Mouse (Mus musculus) forebrain, embryonic 14.5 days (tissue): Measurements from ENCODE around the gene AC129217.1. TPM values are rescaled to one million over a fixed set of nuclear protein-coding genes. Genes with fewer than 3 reads are reported as not detected.

ENCODE experiments used
- ATAC-seq: fragments of 200-750 bp; cut with Nextera tagmentation; 2 replicates; pipeline ENCODE4 v1.8.0; 2017; ENCODE audit warnings: mild to moderate bottlenecking, moderate library complexity
- DNase-seq: peaks from one replicate; pipeline ENCODE4 v3.0.0-alpha.2; 2015; ENCODE audit warnings: low spot score
- H3K27ac ChIP-seq: fragments of 300-500 bp; sonication (generic); 2 replicates; pipeline ENCODE4 v1.5.1; 2014; ENCODE audit warnings: low read depth, mild to moderate bottlenecking, control low read depth, low read length, moderate library complexity
- H3K27me3 ChIP-seq: fragments of 300-500 bp; sonication (generic); replicated peaks from 2 replicates; pipeline ENCODE4 v1.6.1; 2014; ENCODE audit warnings: low read length, control low read depth, mixed read lengths; ENCODE audit not compliant: control insufficient read depth, insufficient read depth
- H3K36me3 ChIP-seq: fragments of 300-500 bp; sonication (generic); 2 replicates; pipeline ENCODE4 v1.6.1; 2014; ENCODE audit warnings: low read length, control low read depth; ENCODE audit not compliant: control insufficient read depth, insufficient read depth
- H3K4me1 ChIP-seq: fragments of 300-500 bp; sonication (generic); 2 replicates; pipeline ENCODE4 v1.6.1; 2014; ENCODE audit warnings: antibody characterized with exemption, low read length, control low read depth; ENCODE audit not compliant: control insufficient read depth, insufficient read depth
- H3K4me2 ChIP-seq: fragments of 300-500 bp; sonication (generic); 2 replicates; pipeline ENCODE4 v1.6.1; 2014; ENCODE audit warnings: mild to moderate bottlenecking, control low read depth, low read length
- H3K4me3 ChIP-seq: fragments of 300-500 bp; sonication (generic); 2 replicates; pipeline ENCODE4 v1.5.1; 2014; ENCODE audit warnings: low read depth, low read length, control low read depth
- H3K9ac ChIP-seq: fragments of 300-500 bp; sonication (generic); 2 replicates; pipeline ENCODE4 v1.6.1; 2014; ENCODE audit warnings: mild to moderate bottlenecking, low read length, control low read depth, moderate library complexity
- H3K9me3 ChIP-seq: fragments of 300-500 bp; sonication (generic); replicated peaks from 2 replicates; pipeline ENCODE4 v1.6.1; 2016; ENCODE audit warnings: low read length, control low read depth, mixed read lengths; ENCODE audit not compliant: control insufficient read depth
- WGBS: fragments of 180-500 bp; shearing (Covaris S2); extraction: QIAGEN DNeasy Blood & Tissue Kit; methylation state at CpG from one replicate; pipeline ENCODE4 v1.1.7; 2014; 5-methylcytosine and 5-hydroxymethylcytosine counted together
- polyA plus RNA-seq: library from polyadenylated mRNA; unstranded; fragments of >200 nt; fragmentation: Nextera tagmentation; extraction: Ambion mirVana; gene quantifications from 2 replicates; pipeline ENCODE4 v1.2.1, GENCODE M21; 2014

AC129217.1 gene
- polyA plus RNA-seq, 1 experiment from 2014 or later = not detected

DNA sequence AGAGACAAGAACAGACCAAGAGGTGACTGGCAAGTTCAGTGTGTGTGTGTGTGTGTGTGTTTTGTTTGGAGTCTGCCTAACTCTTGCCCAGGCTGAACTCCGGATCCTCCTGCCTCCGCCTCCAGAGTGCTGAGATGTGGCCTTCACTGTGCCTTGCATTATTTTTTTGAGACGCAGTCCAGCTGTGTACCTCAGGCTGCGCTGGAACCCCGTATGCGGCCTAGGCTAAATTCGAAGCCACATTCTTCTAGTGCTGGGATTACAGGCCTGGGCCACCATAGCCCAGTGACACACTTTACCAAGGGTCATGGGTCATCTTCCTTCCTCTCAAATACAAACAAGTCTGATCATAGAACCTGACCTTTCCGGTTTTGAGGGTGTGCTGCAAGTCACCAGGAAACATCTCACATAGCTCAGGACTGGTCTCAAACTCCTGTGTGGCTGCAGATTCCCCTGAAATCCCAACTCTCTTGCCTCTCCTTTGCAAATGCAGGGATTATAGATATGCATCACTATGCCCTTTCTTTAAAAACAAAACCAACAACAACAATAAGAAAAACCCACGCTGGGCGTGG lies 42.8 kb downstream of the AC129217.1 start:
- Histone ChIP-seq H3K27ac (no peak overlapping the region), H3K27me3 (no peaks in the 10 kb centered on the region), H3K4me2 (peak overlapping the region; percentile 95), H3K9ac (peak overlapping the region; percentile 95), H3K9me3 (no peaks in the 10 kb centered on the region), H3K36me3 (peaks cover 38% of the 10 kb centered on the region), H3K4me1 (peaks cover 7% of the 10 kb centered on the region), H3K4me3 (peak overlapping the region; percentile 96)
- no peak for ATAC-seq
- 82% methylated on average over 10 of the region's 10 CpGs for WGBS
- DNase-seq = no peak

DNA sequence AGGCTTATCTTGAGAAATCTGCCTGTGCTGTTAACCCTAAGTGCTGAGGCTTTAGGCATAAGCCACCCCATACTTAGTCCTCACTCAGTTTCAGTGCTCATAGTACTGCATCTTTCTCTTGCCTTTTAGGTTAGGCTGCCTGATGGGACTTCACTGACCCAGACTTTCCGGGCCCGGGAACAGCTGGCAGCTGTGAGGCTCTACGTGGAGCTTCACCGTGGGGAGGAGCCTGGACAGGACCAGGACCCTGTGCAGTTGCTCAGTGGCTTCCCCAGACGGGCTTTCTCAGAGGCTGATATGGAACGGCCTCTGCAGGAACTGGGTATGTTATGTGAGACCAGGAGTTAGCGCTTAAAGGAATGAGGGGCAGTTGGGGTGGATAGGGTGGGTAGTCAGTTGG lies 45.5 kb downstream of the AC129217.1 start:
- Histone ChIP-seq H3K27me3 (no peaks in the 10 kb centered on the region), H3K4me1 (peaks cover 7% of the 10 kb centered on the region), H3K4me3 (no peak overlapping the region), H3K9me3 (no peaks in the 10 kb centered on the region), H3K9ac (no peak overlapping the region), H3K4me2 (no peak overlapping the region), H3K36me3 (peaks cover 48% of the 10 kb centered on the region), H3K27ac (no peak overlapping the region)
- DNase-seq (no peak), ATAC-seq (no peak)
- 94% methylated on average over 7 of the region's 7 CpGs for WGBS

DNA sequence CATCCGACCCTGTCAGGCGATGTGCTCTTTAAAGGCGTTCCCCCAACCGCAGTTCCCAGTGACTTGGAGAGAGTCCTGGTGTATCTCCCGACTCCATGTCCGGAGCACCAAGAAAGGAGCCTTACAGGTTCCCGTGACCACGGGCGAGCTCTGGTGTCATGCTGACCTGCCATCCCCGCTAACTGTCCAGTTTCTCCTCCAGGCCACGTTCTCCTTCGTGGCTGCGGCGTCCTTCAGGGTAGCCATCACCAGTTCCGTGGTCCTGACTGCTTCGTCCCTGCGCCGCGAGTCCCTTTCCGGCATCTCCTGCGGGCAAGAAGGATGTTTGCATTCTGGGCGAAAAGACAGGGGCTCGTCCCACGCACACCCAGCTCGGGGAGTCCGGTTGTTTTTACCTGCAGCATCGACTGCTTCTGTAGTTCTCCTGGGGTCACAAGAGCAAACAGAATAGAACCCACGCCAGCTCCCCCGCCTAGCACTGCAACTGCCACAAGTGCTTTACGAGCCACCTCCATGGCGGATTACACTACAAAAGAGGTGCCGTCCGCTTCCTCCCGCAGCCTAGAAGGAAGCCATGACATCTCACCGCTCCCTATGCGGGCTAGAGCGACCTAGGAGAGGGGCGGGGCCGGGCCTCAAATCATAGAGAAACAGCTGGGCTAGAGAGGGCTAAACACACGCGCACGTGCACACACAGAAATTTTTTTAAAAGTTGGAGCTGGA lies 50.9 kb downstream of the AC129217.1 start, which contains the start of gene Uqcc3:
TSS of gene Uqcc3 (minus strand) at position 613 of the 723 bp plus-strand sequence.
- peak; percentile 92 for DNase-seq
- H3K27ac ChIP-seq = peak within 1 kb of the TSS; percentile 61
- peak within 1 kb of the TSS; percentile 67 for H3K4me3 ChIP-seq
- H3K9me3 ChIP-seq = no peaks in the 10 kb centered on the region
- H3K9ac ChIP-seq = peak within 1 kb of the TSS; percentile 83
- H3K4me1 ChIP-seq = 0 out of 2 replicates have a peak, but pooled peaks cover 3% of the 10 kb centered on the region
- peak; percentile 98 for ATAC-seq
- under 1% methylated on average over 42 of the region's 42 CpGs for WGBS
- H3K36me3 ChIP-seq = peaks cover 25% of the 10 kb centered on the region
- peak within 1 kb of the TSS; percentile 94 for H3K4me2 ChIP-seq
- H3K27me3 ChIP-seq = no peaks in the 10 kb centered on the region

DNA sequence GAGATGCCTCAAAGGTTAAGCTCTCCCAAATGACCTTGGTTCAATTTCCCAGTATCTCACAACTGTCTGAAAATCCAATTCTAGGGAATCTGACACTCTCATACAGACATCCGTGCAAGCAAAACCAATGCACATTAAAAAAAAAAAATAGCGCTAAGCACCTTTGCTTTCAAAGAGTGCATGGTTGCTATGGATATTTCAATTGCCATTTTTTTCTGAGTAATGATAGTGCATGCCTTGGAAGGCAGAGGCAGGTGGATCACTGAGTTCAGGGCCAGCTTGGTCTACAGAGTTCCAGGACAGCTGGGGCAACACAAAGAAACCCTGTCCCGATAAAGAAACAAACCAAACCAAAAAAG lies 51.4 kb downstream of the AC129217.1 start:
- no peaks in the 10 kb centered on the region for H3K9me3 ChIP-seq

DNA sequence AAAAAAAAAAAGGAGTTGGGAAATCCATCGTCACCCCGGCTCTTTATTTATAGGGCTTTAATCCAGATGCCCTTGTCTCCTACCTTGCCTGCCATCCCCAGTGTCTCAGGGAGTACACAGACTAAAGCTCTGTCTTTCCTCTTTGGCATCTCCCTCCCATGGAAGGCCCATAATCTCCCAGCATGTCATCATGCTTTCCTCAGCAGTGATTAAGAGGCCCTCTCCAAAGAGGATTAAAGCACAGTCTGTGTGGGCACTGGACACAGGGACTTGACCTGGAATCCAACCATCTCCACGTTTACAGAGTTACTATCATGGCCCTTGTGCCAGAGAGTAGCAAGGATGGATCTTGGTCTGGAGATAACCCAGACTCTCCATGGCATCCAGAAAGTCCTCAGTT lies 54.0 kb downstream of the AC129217.1 start, which contains the start of the genes Lbhd1 and Gm49403:
TSS of gene Lbhd1 (plus strand) at position 117 of the 400 bp plus-strand sequence.
TSS of gene Gm49403 (plus strand) at position 315 of the 400 bp plus-strand sequence.
- Histone ChIP-seq H3K27me3 (no peaks in the 10 kb centered on the region), H3K36me3 (no peaks in the 10 kb centered on the region), H3K27ac (no peak within 1 kb of the TSS), H3K4me3 (no peak within 1 kb of the TSS), H3K4me2 (no peak within 1 kb of the TSS), H3K9me3 (no peaks in the 10 kb centered on the region), H3K9ac (no peak within 1 kb of the TSS), H3K4me1 (peaks cover 7% of the 10 kb centered on the region; the same call in 1 of the 2 replicates)
- 73% methylated on average over 3 of the region's 3 CpGs for WGBS
- DNase-seq (no peak), ATAC-seq (no peak)

More for the DNA sequence above, 51.4 kb downstream of the AC129217.1 start:
- ATAC-seq (no peak), DNase-seq (no peak)
- Histone ChIP-seq H3K4me1 (0 out of 2 replicates have a peak, but pooled peaks cover 3% of the 10 kb centered on the region), H3K4me3 (peak overlapping the region; percentile 67), H3K27ac (no peak overlapping the region), H3K27me3 (no peaks in the 10 kb centered on the region), H3K9ac (peak overlapping the region; percentile 83), H3K36me3 (peaks cover 22% of the 10 kb centered on the region), H3K4me2 (peak overlapping the region; percentile 94)
- 20% methylated on average over 3 of the region's 3 CpGs for WGBS

DNA sequence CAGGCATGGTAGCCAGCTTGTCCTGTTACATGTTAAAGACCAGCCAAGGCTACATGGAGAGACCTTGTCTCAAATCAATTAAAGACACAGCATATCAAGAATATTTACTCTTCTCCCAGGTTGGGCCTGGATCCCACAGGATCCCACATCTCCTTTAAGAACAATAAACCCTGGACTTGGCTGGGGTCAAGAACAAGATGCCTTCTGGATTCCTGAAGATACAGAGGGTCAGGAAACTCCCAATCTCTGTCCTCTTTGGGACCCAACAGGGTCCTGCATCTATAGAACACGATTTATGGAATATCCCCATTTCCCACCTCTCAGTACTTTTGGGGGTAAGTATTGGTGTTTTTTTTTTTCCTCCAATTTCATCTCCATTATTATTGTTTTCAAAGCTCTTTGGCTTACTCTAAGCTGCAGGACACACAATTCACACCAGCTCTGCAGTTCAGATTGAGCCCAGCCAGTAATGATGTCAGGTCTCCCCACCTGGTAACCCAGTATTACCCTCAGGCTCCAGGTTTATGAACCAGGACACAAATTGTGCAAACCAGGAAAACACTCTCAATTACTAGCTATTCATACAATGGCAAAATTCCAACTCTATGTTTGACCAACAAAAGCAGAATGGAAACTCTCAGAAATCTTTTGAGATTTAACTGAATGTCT lies 57.5 kb downstream of the AC129217.1 start:
- Histone ChIP-seq H3K4me1 (peaks cover 9% of the 10 kb centered on the region; the same call in 1 of the 2 replicates), H3K4me2 (peak overlapping the region; percentile 76; the same call in 1 of the 2 replicates), H3K9ac (peak overlapping the region; percentile 77), H3K4me3 (no peak overlapping the region), H3K9me3 (no peaks in the 10 kb centered on the region), H3K27me3 (no peaks in the 10 kb centered on the region), H3K36me3 (peaks cover 7% of the 10 kb centered on the region; the same call in 1 of the 2 replicates), H3K27ac (no peak overlapping the region)
- 58% methylated on average over 1 of the region's 1 CpGs for WGBS
- DNase-seq (no peak), ATAC-seq (no peak)

DNA sequence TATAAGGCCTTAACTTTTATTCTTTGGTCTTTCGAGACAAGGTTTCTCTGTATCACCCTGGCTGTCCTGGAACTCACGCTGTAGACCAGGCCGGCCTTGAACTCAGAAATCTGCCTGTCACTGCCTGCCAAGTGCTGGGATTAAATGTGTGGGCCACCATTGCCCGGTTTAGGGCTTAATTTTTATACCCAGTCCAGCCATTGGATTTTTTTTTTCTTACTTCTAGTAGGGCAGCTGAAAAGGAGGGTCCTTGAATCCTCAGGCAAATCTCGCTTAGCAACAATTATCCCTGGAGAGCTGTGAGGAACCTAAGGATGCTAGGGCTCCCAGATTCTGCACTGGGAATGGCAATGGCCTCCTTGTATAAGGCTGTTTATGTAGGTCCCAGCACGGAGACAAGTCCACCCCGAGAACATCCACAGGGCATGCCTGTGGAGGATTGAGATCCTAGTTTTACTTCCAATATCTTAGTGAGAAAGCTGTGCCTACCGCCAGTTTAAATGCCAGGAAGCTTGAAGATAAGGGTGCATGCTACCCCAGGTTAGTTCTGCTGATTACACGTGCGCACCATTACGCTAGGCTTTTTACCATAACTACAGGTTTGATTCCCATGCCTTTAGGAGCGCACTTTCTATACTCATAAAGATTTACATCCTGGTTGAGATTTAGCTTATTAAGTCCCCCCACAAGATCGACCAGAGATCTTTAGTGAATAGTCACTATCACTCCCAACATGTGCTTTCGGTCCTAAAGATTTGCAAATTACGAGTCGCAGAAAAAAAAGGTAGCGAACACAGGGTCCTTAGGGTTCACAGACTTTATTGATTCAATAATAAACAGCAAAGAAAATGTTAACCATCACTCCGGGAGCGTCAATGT lies 58.3 kb downstream of the AC129217.1 start:
- DNase-seq = peak; percentile 13
- H3K4me3 ChIP-seq = peak overlapping the region; percentile 67
- peak overlapping the region; percentile 67 for H3K27ac ChIP-seq

More for the DNA sequence above, 58.3 kb downstream of the AC129217.1 start:
- Histone ChIP-seq H3K4me2 (peak overlapping the region; percentile 76), H3K36me3 (peaks cover 7% of the 10 kb centered on the region; the same call in 1 of the 2 replicates), H3K27me3 (no peaks in the 10 kb centered on the region), H3K9ac (peak overlapping the region; percentile 77), H3K4me1 (peaks cover 9% of the 10 kb centered on the region; the same call in 1 of the 2 replicates), H3K9me3 (no peaks in the 10 kb centered on the region)
- no peak for ATAC-seq
- WGBS = 17% methylated on average over 19 of the region's 19 CpGs
